Mouse (Mus musculus) effector memory CD4-positive, alpha-beta T cell, adult 7 months (primary cell): Measurements from ENCODE around the gene Casp1. TPM values are rescaled to one million over a fixed set of nuclear protein-coding genes. Genes with fewer than 3 reads are reported as not detected.

ENCODE experiments used
- polyA plus RNA-seq: library from polyadenylated mRNA; unstranded; fragments of 100-300 nt; shearing (Covaris generic); gene quantifications from one replicate; pipeline ENCODE4 v1.2.1, GENCODE M21; 2017

Gene Casp1
- polyA plus RNA-seq, result 123 TPM

DNA sequence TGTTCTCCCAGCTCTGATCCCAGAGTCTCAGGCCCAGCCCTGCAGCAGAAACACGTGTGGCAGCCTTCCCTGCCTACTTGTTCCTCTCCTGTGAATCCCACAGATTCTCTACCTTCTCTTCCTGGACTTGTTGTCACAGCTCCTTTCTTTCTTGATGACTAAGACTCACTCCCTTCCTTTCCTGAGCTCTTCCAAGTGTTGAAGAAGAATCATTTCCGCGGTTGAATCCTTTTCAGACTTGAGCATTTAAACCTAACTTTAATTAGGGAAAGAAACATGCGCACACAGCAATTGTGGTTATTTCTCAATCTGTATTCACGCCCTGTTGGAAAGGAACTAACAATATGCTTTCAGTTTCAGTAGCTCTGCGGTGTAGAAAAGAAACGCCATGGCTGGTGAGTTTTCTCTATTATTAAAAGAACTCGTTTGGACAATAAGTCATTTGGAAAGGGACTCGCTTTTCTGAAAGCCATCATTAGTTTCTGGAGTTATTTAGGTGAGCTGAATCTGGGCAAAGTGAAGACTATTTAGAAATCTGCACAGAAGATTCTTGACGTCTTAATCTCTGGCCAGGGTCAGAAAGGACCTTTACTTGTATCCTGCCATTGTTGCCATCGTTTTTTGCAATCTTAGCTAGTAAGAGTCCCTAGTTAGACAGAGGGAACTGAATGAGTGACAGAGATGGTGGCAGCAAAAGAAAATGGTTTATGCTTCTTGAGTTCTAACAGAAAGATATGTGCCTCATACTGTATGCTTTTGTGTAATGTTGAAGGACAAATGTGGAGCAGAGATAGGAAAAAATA lies at the start of gene Casp1:
Gene Casp1 (plus strand): TSS at position 189 of the 803 bp plus-strand sequence.

DNA sequence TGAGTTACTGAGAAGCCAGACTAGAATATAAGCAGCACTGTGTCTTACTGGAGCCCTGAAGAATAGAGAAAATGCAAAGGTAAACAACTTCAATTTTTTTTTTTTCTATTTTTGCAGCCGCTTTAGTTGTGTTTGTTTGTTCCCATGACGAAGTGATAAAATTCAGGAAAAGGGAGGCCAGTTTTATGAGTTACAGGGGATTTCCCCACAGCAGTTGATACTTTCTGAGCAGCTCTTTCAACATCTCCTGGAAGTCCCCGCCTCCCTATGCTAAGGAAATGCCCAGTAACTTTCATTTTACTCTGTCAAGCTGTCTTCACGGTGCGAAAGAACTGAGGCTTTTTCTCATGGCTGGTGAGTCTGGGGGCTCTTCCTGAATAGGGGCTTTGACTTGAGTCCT lies 10.2 kb downstream of the Casp1 start, which contains the start of gene Casp4:
Gene Casp4 (plus strand): TSS at position 268 of the 400 bp plus-strand sequence.

DNA sequence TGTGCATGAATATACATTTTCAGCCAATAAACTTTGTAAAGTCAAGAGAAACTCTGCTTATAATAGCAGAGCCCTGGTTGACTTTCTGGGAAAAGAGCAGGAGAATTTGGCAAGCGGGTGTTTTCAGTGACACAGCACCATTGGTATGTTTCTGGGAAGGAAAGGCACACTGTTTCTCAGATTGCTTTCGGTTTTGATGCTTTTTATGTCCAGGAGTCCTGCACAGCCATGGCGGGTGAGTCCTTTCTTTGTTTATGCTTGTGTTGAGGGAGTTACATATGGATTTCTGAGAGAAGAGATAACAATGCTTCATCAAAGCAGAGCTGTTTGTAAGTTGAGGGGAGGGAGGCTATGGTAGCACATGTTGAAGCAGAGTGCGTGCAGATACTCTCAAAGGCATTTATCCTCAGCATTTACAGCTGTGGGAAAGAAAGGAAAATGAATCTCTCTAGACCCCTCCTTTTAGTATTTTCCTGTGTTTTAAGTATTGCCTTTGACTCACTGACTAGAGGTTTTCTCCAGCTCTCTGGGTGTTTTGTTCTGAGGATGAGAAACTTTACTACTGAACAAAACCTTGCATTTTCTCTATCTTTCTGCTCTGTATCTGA lies 47.1 kb downstream of the Casp1 start, which contains the start of gene Casp12:
Gene Casp12 (plus strand): TSS at position 140 of the 608 bp plus-strand sequence.

Other genes starting within 250 kb of the Casp1 start
- gene Casp4, start 10.3 kb downstream of the Casp1 start, polyA plus RNA-seq, result 216 TPM
- 0.59 TPM for gene Casp12, start 46.9 kb downstream of the Casp1 start, polyA plus RNA-seq